Mouse (Mus musculus) B cell, adult 67 days (primary cell): Measurements from ENCODE around the gene Usp4. TPM values are rescaled to one million over a fixed set of nuclear protein-coding genes. Genes with fewer than 3 reads are reported as not detected.

Source experiments
- total RNA-seq, 2 experiments: library from RNA; stranded (reverse); gene quantifications; 4 replicates each; pipeline ENCODE4 v1.2.4; 2023

The Usp4 gene
- total RNA-seq, result 100 to 1,000 TPM; 185 to 198 TPM

DNA sequence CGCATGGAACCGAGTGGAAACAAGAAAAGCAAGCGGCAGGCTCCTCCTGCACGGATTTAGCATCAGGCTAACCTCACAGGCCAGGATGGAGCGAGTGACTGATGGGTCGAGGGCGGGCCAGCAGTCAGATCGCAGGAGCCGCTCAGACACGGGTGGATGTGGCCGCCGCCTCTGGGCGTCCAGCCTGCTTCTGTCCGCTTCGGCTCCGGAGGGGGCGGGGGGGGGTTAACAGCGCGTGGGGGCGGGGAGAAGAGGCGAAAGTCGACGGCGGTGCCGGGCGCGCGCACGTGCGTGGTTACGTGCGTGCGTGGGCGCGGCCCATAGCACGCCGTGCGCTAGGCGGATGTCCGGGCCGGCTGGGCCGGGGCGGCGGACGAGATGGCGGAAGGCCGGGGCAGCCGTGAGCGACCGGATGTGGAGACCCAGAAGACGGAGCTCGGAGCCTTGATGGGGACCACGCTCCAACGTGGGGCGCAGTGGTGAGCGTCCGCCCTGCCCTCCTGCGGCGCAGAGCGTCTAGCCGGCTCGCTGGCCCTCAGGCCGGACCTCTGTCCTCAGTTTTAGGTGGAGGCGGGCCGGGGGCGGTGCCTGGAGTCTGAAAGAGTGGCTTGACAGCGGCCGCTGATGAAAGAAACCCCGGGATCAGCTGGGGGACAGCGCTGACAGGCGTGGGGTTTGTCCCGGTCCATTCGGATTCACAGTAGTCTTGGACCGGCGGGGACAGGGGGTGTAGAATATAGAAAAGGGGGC, at the start of gene Usp4:
Gene Usp4 (plus strand): TSS at position 314 of the 750 bp plus-strand sequence.

DNA sequence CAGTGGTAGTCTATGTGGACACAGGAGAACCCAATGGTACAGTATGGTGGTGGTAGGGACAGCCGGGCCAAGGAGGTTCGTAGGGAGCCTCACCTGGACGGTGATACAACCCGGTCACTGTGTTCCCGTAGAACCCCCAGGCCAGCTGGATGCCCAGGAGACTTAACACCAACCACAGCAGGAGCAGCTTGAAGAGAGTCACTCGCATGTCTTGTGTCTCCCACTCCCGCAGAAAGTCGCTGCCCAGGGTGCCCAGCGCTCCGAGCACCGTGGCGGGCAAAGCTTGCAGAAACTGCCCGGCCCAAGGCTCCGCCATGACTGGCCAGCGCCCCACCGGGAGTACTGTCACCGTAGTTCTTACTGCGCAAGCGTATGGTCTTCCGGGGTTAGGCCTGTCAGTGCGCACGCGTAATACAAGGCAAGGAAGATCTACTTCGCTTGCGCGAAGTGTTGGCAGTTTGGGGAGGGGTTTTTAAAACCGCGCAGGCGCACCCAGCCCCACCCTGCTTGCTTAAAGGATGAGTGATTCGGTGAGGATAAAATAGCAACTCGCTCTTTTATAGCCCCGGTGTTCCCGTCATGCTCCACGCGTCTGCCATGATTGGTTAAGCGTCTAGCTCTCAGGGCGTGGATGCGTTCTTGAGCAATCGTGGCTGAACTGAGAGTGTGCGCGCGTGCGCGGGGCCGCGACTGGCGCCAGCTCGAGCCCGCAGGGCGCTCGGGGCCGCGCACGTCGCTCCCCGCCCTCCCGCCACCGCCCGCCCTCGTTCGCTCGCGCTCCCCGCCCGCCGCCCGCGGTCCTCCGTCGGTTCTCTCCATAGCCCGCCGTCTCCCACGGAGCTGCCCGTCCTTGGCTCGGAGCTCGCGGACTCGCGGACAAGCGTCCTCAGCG, 41.8 kb upstream of the Usp4 start, which contains the start of the genes Rhoa and Tcta:
Gene Rhoa (plus strand): TSS at position 501 of the 892 bp plus-strand sequence.
Gene Tcta (minus strand): TSS at position 532 of the 892 bp plus-strand sequence.

DNA sequence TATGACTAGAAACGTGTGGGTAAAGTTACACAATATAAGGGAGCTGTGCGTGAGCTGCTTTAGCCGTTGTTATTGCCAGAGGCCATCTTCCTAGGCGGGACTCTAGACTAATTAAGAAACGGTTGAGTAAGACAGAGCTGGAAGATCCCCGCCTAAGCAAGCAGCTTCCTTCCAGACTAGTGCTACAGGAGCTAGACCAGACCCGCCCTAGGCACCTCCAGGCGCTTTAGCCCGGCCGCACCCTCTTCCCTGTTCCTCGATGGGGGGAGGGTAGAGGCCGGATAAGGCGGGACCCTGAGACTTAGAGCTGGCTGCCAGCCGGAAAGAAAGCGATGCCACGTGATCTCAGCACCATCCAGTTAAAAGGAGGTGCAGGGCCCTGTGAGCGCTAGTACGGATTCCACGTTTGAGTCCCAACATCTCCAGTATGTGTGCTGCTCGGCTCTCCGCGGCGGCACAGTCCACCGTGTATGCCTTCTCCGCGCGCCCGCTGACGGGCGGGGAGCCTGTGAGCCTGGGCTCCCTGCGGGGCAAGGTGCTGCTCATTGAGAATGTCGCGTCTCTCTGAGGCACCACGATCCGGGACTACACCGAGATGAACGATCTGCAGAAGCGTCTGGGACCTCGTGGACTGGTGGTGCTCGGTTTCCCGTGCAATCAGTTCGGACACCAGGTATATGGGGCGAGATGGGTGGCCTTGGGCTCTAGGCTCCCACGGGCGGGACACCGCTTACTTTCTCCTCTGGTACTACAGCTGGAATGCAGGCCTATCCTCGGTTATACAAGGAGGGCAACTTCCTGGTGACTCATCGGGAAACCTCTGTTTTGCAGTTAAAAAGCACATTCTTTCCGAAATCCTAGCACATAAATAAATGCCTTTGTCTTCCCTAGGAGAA, 8.5 kb upstream of the Usp4 start, which contains the start of gene Gpx1:
Gene Gpx1 (plus strand): TSS at position 18 of the 896 bp plus-strand sequence.

DNA sequence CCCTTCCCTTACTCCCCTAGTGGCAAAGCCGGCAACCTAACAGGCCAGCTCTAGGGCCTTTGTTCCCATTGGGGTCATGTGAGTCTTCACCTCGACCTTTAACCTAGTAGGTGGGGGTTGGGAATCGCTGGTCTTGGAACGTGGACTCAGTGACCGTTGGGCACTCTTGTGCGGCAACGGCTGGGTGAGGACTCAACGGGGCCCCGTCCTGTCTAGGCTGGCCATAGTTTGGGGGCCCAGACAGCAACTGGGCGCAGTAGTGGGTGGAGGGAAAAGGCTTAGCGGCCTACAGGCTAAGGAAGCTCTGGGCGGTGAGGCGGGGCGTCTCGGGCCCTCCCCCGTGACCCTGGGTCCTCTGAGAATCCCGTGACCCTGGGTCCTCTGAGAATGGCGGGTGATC, 45.0 kb downstream of the Usp4 start, which contains the start of gene 1700102P08Rik:
Gene 1700102P08Rik (plus strand): TSS at position 130 of the 400 bp plus-strand sequence.

DNA sequence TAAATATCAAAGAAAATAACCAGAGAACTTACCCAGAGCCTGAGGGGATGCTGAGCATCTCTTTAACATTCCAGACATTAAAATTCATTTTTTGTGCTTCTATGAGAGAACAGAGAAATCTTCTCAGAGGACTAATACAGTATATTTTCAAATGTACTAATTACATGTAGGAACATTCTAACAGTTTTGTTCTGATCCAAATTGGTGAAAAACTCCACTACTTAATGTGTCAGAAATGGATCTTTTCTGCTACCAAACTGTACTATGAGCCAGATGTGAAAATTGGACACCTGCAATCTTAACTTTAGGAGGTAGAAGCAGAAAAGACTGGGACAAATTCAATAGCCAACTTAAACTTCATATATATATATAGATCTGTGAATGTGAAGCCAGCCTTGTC, 80.7 kb downstream of the Usp4 start, which contains the start of gene Ccdc36:
Gene Ccdc36 (minus strand): TSS at position 101 of the 400 bp plus-strand sequence.

DNA sequence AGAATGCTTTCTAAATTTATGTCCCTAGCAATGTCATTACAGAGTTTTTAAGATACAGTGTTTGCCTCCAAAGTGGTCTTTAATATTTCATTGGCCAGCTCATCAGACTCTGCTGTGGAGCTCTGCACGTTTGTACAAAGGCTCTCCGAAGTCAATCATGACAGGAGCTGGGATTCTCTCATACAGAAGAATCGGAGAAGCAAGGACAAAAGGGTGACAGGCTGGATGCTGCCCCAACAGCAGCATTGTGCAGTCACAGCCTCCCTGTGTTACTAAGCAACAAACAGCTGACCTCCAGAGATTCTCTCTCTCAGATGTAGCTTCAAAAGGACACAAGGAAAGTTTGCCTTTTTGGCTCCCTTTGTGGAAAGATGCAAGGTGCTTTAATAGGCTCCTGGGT, 88.5 kb downstream of the Usp4 start, which contains the start of gene BC048562:
Gene BC048562 (plus strand): TSS at position 301 of the 400 bp plus-strand sequence.

Other genes starting within 250 kb of the Usp4 start
- under 1 TPM; 0.21 to 0.49 TPM for gene Bsn, start 157.5 kb upstream of the Usp4 start, total RNA-seq
- gene Dag1, start 83.9 kb upstream of the Usp4 start, total RNA-seq, result 10 to 100 TPM; 27.1 to 28.0 TPM
- 10 to 100 TPM; 12.1 to 14.2 TPM for gene Nicn1, start 57.4 kb upstream of the Usp4 start, total RNA-seq
- gene Amt, start 51.0 kb upstream of the Usp4 start, total RNA-seq, result 1 to 10 TPM; 3.9 to 4.1 TPM
- 100 to 1,000 TPM; 448 to 467 TPM for gene Rhoa, start 41.7 kb upstream of the Usp4 start, total RNA-seq
- gene Tcta, start 41.7 kb upstream of the Usp4 start, total RNA-seq, result 10 to 100 TPM in 1 of 2 experiments, 1 to 10 TPM in 1; 9.3 to 13.8 TPM
- 100 to 1,000 TPM; 346 to 355 TPM for gene Gpx1, start 8.9 kb upstream of the Usp4 start, total RNA-seq
- gene 1700102P08Rik, start 45.0 kb downstream of the Usp4 start, total RNA-seq, result 1 to 10 TPM; 5.7 to 7.3 TPM
- gene Ccdc36, start 80.6 kb downstream of the Usp4 start, total RNA-seq, result not detected
- not detected for gene BC048562, start 88.6 kb downstream of the Usp4 start, total RNA-seq
- 10 to 100 TPM; 32.1 to 38.4 TPM for gene Ccdc71, start 112.7 kb downstream of the Usp4 start, total RNA-seq
- gene Klhdc8b, start 113.7 kb downstream of the Usp4 start, total RNA-seq, result 1 to 10 TPM; 1.8 to 4.3 TPM
- gene Lamb2, start 131.9 kb downstream of the Usp4 start, total RNA-seq, result under 1 TPM; 0.75 to 0.89 TPM
- gene Usp19, start 142.7 kb downstream of the Usp4 start, total RNA-seq, result 100 to 1,000 TPM; 278 to 324 TPM
- 100 to 1,000 TPM; 215 TPM for gene Qars, start 159.9 kb downstream of the Usp4 start, total RNA-seq
- 100 to 1,000 TPM; 219 to 230 TPM for gene Qrich1, start 169.0 kb downstream of the Usp4 start, total RNA-seq
- gene Impdh2, start 212.4 kb downstream of the Usp4 start, total RNA-seq, result 100 to 1,000 TPM; 197 to 211 TPM
- 10 to 100 TPM; 31.6 to 37.6 TPM for gene Ndufaf3, start 219.6 kb downstream of the Usp4 start, total RNA-seq
- gene Dalrd3, start 222.0 kb downstream of the Usp4 start, total RNA-seq, result 100 to 1,000 TPM in 1 of 2 experiments, 10 to 100 TPM in 1; 93.3 to 117 TPM
- 10 to 100 TPM; 42.2 to 42.9 TPM for gene Wdr6, start 230.9 kb downstream of the Usp4 start, total RNA-seq
- 1 to 10 TPM; 3.0 to 6.8 TPM for gene P4htm, start 249.8 kb downstream of the Usp4 start, total RNA-seq